Mouse (Mus musculus): ENCODE results near the gene Hmgb2. TPM values are rescaled to one million over a fixed set of nuclear protein-coding genes. Genes with fewer than 3 reads are reported as not detected.
A peak's percentile ranks its signal among the peaks of the same experiment; 100 is the strongest.

The Hmgb2 gene
- 5.5 and 6.0 TPM in 2 replicates for polyA plus RNA-seq (2012; rRNA removed)

DNA sequence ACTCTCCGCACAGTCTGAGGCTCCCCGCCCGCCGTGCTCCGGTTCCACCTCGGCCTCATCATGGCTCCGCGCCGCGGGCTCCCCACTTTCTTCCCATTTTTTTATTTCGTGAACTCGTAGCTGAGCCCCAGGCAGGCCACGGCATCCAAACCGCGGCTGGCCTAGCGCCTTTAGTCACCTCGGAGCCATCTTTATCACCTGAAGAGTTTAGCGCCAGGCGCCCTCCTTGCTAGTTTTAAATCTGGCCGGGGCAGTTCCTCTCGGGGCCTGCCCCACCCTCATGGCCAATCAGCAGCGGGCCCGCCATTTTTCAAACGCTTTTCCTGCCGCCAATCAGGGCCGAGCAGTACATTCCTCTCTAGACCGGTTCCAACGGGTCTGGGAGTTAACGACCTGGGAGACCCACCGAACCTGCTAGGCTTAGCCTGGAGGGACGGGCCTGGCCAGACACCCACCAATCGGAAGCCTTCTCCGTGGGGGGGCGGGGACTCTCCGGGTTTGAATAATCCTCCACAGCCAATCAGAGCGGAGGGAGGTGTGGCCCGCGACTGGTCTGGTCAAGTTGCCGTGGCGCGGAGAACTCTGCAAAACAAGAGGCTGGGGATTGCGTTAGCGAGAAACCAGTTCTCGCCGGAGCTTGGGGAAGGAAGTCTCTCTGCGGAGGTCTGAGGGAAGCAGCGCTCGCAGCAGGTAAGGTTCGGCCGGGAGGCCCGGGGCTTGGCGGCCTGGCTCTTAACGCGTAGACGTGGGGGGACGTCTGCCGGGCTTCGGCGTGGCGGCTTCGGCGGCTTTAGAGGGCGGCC, at the start of gene Hmgb2:
Gene Hmgb2, plus strand, starts transcription at position 592 of the 803 bp plus-strand sequence.
- peak; percentile 62; the same call in 1 of the 2 replicates for TF ChIP-seq POLR2A (IDR thresholded peaks at IDR 0.05; ENCODE audit: borderline replicate concordance, insufficient read depth, low read length)
- TF ChIP-seq CTCF (IDR thresholded peaks at IDR 0.05; ENCODE audit: borderline replicate concordance, insufficient read depth, low read depth, low read length), result no peak
- under 1% methylated on average over 63 of the region's 63 CpGs for WGBS
- Histone ChIP-seq H3K27ac (ENCODE audit: insufficient read depth, low read length) (peak within 1 kb of the TSS; percentile 51), H3K4me3 (replicated peaks; ENCODE audit: insufficient read depth, low read depth, low read length) (peak within 1 kb of the TSS; percentile 97), H3K4me1 (ENCODE audit: control insufficient read depth, insufficient read depth, low read length) (no peaks in the 10 kb centered on the region), H3K27me3 (ENCODE audit: control insufficient read depth, insufficient read depth, low read length) (no peaks in the 10 kb centered on the region)
- DNase-seq, result peak; percentile 99 to 100

DNA sequence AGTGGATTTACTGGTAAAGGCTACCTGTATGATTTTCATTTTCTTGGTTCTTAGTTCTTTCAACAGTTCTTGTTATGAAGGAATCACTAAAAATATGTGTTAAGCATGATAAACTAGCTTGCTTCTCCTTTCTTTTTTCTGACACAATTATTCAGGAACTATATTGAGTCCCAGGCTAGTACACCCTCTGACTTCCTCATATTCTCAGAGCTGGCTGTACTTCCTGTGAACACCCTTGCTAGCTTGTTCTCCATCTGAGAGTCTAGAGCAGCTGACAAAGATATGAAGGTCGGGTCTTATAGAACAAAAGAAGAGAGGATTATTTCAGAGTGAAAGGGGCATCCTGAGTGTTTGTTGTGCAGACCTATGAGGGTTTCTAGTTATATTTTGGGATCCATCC, 48.9 kb upstream of the Hmgb2 start:
- no peak overlapping the region for H3K4me3 ChIP-seq (replicated peaks; ENCODE audit: insufficient read depth, low read depth, low read length)

DNA sequence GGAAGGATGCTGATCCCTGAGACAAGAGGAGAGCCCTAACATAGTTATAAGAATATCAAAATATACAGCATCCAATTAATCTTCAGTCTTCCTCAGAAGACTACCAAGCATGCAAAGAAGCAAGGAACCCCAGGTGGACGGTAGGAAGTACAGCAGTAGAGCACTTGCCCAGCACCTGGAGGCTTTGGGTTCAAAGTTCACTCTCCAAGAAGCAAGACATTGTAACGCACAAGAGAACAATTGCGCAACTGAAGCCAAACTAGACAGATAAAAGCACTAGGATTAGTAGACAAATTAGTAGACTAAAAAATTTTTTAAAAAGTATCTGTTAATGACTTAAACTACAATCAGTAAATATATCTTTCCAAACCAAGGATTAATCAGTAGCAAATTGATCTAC, 48.0 kb upstream of the Hmgb2 start:
- no peak for TF ChIP-seq POLR2A (IDR thresholded peaks at IDR 0.05; ENCODE audit: borderline replicate concordance, insufficient read depth, low read length)
- no peak for TF ChIP-seq CTCF (IDR thresholded peaks at IDR 0.05; ENCODE audit: borderline replicate concordance, insufficient read depth, low read depth, low read length)
- no peaks in the 10 kb centered on the region for H3K4me1 ChIP-seq (ENCODE audit: control insufficient read depth, insufficient read depth, low read length)
- no peak overlapping the region for H3K4me3 ChIP-seq (replicated peaks; ENCODE audit: insufficient read depth, low read depth, low read length)
- WGBS, result 88% methylated on average over 3 of the region's 3 CpGs
- no peaks in the 10 kb centered on the region for H3K27me3 ChIP-seq (ENCODE audit: control insufficient read depth, insufficient read depth, low read length)
- H3K27ac ChIP-seq (ENCODE audit: insufficient read depth, low read length), result no peak overlapping the region
- DNase-seq, result no peak

More for the DNA sequence above, 48.9 kb upstream of the Hmgb2 start:
- H3K27ac ChIP-seq (ENCODE audit: insufficient read depth, low read length), result no peak overlapping the region
- no peaks in the 10 kb centered on the region for H3K27me3 ChIP-seq (ENCODE audit: control insufficient read depth, insufficient read depth, low read length)
- no peak for DNase-seq
- H3K4me1 ChIP-seq (ENCODE audit: control insufficient read depth, insufficient read depth, low read length), result no peaks in the 10 kb centered on the region
- TF ChIP-seq CTCF (IDR thresholded peaks at IDR 0.05; ENCODE audit: borderline replicate concordance, insufficient read depth, low read depth, low read length) (no peak), POLR2A (IDR thresholded peaks at IDR 0.05; ENCODE audit: borderline replicate concordance, insufficient read depth, low read length) (no peak)
- WGBS, result 61% methylated on average over 1 of the region's 1 CpGs

DNA sequence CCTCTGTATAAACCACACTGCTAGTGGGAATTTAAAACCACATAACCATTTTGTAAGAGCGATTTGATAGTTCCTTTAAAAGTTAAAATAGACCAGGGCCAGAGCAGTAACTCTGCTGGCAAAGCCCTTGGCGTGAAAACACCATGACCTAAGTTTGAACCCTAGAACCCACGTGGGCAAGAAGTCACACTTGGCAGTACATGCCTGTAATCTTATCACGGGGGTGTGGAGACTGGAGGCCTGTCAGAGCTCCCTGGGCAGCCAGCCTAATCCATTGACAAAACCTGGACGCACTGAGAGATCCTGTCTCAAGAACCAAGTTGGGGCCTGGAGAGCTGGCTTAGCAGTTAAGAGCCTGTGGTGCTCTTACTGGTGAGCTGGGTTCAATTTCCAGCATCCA, 43.1 kb upstream of the Hmgb2 start:
- Histone ChIP-seq H3K27me3 (ENCODE audit: control insufficient read depth, insufficient read depth, low read length) (no peaks in the 10 kb centered on the region), H3K4me3 (replicated peaks; ENCODE audit: insufficient read depth, low read depth, low read length) (no peak overlapping the region), H3K27ac (ENCODE audit: insufficient read depth, low read length) (no peak overlapping the region), H3K4me1 (ENCODE audit: control insufficient read depth, insufficient read depth, low read length) (no peaks in the 10 kb centered on the region)
- TF ChIP-seq POLR2A (IDR thresholded peaks at IDR 0.05; ENCODE audit: borderline replicate concordance, insufficient read depth, low read length), result no peak
- TF ChIP-seq CTCF (IDR thresholded peaks at IDR 0.05; ENCODE audit: borderline replicate concordance, insufficient read depth, low read depth, low read length), result no peak
- WGBS, result 24% methylated on average over 5 of the region's 5 CpGs
- peak in 1 of 2 experiments; percentile 22 for DNase-seq

DNA sequence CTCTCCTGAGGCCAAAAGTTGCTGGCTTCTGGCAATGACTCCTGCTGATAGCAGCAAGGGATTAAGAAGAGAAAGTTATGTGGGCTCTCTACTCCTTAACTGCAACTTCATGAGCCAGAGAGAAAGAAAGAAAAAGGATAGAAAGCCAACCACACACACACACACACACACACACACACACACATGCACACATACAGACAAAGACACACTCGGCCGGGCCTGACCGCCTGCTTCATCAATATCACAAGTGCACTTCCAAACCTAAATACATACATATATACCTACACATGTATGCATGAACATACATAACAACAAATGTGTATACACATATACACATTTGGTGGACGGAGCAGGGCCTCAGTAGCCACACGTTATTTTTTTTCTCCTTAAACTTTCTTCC, 40.8 kb upstream of the Hmgb2 start:
- H3K4me1 ChIP-seq (ENCODE audit: control insufficient read depth, insufficient read depth, low read length), result no peaks in the 10 kb centered on the region
- H3K27me3 ChIP-seq (ENCODE audit: control insufficient read depth, insufficient read depth, low read length), result no peaks in the 10 kb centered on the region
- DNase-seq, result no peak
- WGBS, result 93% methylated on average over 5 of the region's 5 CpGs
- no peak overlapping the region for H3K27ac ChIP-seq (ENCODE audit: insufficient read depth, low read length)
- no peak overlapping the region for H3K4me3 ChIP-seq (replicated peaks; ENCODE audit: insufficient read depth, low read depth, low read length)
- no peak for TF ChIP-seq POLR2A (IDR thresholded peaks at IDR 0.05; ENCODE audit: borderline replicate concordance, insufficient read depth, low read length)
- TF ChIP-seq CTCF (IDR thresholded peaks at IDR 0.05; ENCODE audit: borderline replicate concordance, insufficient read depth, low read depth, low read length), result no peak

DNA sequence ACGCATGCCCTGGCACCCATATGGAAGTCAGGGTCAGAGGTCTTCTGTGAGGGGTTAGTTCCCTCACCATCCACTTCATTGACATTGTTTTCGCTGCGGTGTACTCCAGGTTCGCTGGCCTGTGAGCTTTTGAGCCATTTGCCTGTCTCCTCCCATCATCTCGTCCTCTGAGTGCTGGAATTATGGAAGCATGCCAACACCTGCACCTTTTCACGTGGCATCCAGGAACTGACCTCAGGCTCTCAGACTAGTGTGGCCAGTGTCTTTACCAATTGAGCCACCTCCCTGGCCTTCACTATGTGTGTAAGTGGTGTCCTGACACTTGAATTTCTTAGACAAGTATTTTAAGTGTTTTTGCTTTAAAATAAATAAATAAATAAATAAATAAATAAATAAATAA, 38.0 kb upstream of the Hmgb2 start:
- Histone ChIP-seq H3K4me1 (ENCODE audit: control insufficient read depth, insufficient read depth, low read length) (no peaks in the 10 kb centered on the region), H3K27me3 (ENCODE audit: control insufficient read depth, insufficient read depth, low read length) (no peaks in the 10 kb centered on the region), H3K4me3 (replicated peaks; ENCODE audit: insufficient read depth, low read depth, low read length) (no peak overlapping the region), H3K27ac (ENCODE audit: insufficient read depth, low read length) (no peak overlapping the region)
- no peak for DNase-seq
- TF ChIP-seq POLR2A (IDR thresholded peaks at IDR 0.05; ENCODE audit: borderline replicate concordance, insufficient read depth, low read length) (no peak), CTCF (IDR thresholded peaks at IDR 0.05; ENCODE audit: borderline replicate concordance, insufficient read depth, low read depth, low read length) (no peak)
- WGBS, result 64% methylated on average over 6 of the region's 6 CpGs

DNA sequence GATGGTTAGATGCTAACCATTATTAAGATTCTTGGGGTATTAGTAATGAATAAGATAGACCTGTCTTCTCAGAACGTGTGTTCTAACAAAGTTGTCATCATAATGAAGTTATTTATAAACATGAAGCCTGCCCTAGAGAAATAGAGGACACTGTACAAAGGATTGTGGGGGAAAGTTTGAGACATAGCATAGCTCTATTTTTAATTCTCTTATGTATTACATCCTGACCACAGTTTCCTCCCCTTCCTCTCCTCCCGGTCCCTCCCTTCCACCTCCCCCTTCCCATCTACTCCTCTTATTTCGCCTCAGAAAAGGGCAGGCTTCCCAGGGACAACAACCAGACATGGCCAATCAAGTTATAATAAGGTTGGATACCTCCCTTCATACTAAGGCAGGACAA, 33.3 kb upstream of the Hmgb2 start:
- H3K4me3 ChIP-seq (replicated peaks; ENCODE audit: insufficient read depth, low read depth, low read length), result no peak overlapping the region
- WGBS, result 74% methylated on average over 3 of the region's 3 CpGs
- H3K4me1 ChIP-seq (ENCODE audit: control insufficient read depth, insufficient read depth, low read length), result no peaks in the 10 kb centered on the region
- no peak for DNase-seq
- no peaks in the 10 kb centered on the region for H3K27me3 ChIP-seq (ENCODE audit: control insufficient read depth, insufficient read depth, low read length)
- H3K27ac ChIP-seq (ENCODE audit: insufficient read depth, low read length), result no peak overlapping the region
- TF ChIP-seq POLR2A (IDR thresholded peaks at IDR 0.05; ENCODE audit: borderline replicate concordance, insufficient read depth, low read length) (no peak), CTCF (IDR thresholded peaks at IDR 0.05; ENCODE audit: borderline replicate concordance, insufficient read depth, low read depth, low read length) (no peak)

DNA sequence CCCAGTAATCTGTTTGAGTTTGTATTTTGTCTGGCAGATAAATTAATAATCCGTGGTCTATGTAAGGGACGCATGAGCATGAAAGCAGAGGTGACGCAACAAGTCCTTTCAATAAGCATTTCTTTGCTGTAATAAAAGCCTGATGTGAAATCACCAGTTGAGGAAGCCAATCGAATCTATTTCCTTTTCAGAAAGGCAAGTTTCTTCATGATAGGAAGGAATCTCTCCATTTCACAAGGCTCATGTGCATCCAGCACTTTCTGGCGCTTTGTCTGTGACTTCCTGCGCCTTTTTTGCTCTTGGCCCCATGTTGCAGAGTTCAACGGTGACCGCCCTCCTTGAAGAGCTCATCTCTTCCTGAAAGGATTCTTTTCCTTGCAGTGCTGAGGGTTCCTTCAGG, 32.0 kb upstream of the Hmgb2 start:
- Histone ChIP-seq H3K27ac (ENCODE audit: insufficient read depth, low read length) (no peak overlapping the region), H3K4me1 (ENCODE audit: control insufficient read depth, insufficient read depth, low read length) (no peaks in the 10 kb centered on the region; the same call in 1 of the 2 replicates), H3K4me3 (replicated peaks; ENCODE audit: insufficient read depth, low read depth, low read length) (no peak overlapping the region), H3K27me3 (ENCODE audit: control insufficient read depth, insufficient read depth, low read length) (no peaks in the 10 kb centered on the region)
- TF ChIP-seq CTCF (IDR thresholded peaks at IDR 0.05; ENCODE audit: borderline replicate concordance, insufficient read depth, low read depth, low read length), result no peak
- 96% methylated on average over 8 of the region's 8 CpGs for WGBS
- no peak for DNase-seq
